Mouse (Mus musculus): ENCODE measurements at regions not wholly inside any gene's neighbourhood (a gene's known extent, or its start where the extent isn't known, plus 50 kb on each side); places are given as distances from the start of the nearest gene placed in this dataset.

DNA sequence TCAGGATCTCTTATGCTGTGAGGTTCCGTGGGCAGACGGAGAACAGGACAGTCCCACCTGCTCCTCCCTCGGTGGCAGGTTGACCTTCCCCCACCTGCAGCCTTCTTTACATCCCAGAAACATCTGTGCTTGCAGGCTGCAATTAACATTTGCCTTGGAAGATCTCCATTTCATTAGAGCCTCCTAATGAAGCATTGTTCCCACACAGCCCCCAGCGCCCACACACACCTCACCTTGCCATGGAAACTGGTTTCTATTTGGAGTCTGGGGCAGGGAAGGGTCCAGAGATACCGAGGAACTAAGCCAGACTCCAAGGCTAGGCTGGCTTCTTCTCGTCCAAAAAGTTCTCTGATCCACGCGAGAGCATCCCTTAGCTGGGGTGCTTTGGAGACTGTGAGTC is 56.6 kb upstream of the Rpl38 start:
- in situ Hi-C loops (cut with MboI; ENCODE audit: low pct_unique_long_range_greater_than_20kb in 1 of 2, low sequenced_read_pairs in 2 of 2, unreplicated experiment in 1 of 2): no loop called here

DNA sequence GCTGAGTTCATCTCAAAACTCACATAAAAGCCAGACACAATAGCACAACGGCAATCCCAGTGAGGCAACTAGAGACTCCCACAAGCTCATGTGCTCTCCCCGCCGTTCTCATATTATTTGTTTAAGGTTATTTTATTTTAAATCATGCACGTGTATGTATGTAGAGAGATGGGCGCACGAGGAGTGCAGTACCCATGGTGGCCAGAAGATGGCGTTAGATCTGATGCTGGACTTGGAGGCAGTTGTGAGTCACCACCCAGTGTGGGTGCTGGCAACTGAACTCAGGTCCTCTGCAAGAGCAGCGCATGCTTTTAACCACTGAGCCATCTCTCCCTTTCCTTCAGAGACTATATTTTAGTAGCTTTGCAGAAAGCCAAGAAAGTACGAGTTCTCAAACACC is 60.3 kb upstream of the Rpl38 start:
- in situ Hi-C loops (cut with MboI; ENCODE audit: low pct_unique_long_range_greater_than_20kb in 1 of 2, low sequenced_read_pairs in 2 of 2, unreplicated experiment in 1 of 2): loop anchor here in 1 of 2 experiments (5.0 kb wide), 1 partner anchor 51 kb away; no protein-coding TSS in a partner anchor

DNA sequence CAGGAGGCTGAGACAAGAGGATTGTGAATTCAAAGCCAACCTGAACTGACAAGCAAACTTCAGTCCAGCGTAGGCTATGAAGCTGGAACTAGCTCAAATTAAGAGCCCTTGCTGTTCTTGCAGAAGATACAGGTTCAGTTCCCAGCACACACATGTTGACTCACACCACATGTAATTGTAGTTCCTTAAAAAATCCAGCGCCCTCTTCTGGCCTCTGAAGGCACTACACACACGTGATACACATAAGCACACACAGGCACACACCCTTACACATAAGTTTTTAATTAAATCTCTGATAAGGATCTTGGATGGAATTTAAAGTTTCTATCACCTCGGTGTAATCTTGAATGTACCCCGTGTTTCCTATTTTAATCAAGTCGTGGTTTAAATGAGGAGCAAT is 65.2 kb upstream of the Rpl38 start:
- in situ Hi-C loops (cut with MboI; ENCODE audit: low pct_unique_long_range_greater_than_20kb in 1 of 2, low sequenced_read_pairs in 2 of 2, unreplicated experiment in 1 of 2): no loop called here

DNA sequence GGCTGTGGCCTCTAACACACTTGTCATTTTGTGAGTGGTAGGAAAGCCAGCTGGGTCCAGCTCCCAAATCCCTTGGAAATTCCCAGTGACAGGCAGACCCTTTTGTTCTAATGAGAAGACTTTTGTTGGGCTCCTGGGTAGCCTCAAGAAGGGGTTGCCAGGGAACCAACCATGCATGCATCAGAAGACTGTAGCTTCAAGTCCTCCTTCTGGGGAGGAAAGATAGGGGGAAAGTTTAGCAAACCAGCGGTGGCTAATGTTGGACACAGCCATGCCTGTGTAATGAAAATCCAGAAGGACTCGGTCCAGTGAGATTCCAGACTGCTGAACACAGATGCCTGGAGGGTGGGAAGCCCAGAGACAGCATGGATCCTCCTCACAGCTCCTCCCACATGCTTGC is 71.1 kb upstream of the Rpl38 start:
- in situ Hi-C loops (cut with MboI; ENCODE audit: low pct_unique_long_range_greater_than_20kb in 1 of 2, low sequenced_read_pairs in 2 of 2, unreplicated experiment in 1 of 2): no loop called here

DNA sequence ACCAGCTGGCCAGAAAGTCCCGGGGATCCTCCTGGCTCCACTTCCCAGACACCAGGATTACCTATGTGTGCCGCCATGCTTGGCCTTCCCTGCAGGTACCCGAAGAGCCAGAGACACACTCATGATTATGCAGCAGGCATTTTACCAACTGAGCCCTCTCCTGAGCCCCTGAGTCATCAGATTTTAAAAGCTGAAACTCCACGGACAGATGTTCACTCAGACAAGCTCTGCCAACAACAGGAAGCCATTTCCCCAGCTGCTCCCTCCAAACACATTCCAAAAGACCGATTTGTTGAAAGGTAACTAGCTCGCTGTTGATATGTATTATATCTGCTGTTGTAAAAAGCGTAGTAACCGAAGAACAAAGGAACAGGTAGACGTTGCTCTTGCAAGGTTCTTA is 75.4 kb upstream of the Rpl38 start:
- in situ Hi-C loops (cut with MboI; ENCODE audit: low pct_unique_long_range_greater_than_20kb in 1 of 2, low sequenced_read_pairs in 2 of 2, unreplicated experiment in 1 of 2): no loop called here

DNA sequence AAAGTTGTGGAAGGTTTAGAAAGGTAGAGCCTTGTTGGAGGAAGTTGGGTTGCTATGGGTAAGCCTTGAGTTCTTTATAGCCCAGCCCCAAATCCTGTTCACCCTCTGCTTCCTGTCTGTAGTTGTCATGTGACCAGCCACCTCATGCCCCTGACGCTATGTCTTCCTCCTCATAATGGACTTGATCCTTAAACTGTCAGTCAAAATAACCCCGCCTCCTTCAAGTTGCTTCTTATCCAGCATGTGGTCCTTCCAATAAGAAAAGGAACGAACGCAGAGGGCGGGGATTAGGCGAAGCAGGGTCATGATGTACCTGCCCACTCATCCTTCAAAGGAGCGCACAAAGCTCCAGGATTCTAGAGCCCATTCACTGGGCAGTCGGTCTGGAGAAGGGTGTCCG is 79.8 kb upstream of the Rpl38 start:
- in situ Hi-C loops (cut with MboI; ENCODE audit: low pct_unique_long_range_greater_than_20kb in 1 of 2, low sequenced_read_pairs in 2 of 2, unreplicated experiment in 1 of 2): no loop called here

DNA sequence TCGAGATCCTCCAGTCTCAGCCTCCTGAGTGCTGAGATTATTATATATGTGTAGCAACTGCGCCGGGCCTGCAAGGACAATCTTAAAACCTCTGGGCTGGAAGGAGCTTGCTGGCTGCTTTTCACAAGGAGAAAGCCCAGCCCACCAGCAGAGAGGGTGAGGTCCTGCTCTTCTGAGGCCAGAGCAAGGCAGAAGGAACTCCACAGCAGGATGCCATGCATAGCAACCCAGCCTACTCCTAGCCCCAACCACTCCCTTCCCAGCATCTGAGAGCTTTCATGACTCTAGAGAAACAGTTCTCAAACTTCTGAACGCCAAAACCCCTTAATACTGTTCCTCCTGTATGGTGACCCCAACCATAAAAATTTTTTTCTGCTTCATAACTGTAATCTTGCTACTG is 80.3 kb upstream of the Rpl38 start:
- in situ Hi-C loops (cut with MboI; ENCODE audit: low pct_unique_long_range_greater_than_20kb in 1 of 2, low sequenced_read_pairs in 2 of 2, unreplicated experiment in 1 of 2): no loop called here

DNA sequence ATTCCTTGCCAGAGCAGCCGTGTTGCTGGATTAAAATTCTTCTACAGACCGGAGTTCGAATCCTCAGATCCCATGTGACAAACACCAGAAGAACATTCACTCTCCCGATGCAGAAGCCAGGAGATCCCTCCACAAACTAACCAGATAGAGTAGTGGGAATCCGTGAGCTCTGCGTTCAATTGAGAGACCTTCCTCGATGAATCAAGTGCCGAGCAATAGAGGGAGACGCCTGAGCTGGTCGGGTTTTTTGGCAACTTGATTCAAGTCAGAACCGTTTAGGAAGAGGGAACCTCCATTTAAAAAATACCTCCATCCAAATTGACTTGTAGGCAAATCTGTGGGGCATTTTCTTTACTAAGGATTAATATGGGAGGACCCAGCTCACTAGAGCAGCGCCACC is 81.9 kb upstream of the Rpl38 start:
- in situ Hi-C loops (cut with MboI; ENCODE audit: low pct_unique_long_range_greater_than_20kb in 1 of 2, low sequenced_read_pairs in 2 of 2, unreplicated experiment in 1 of 2): no loop called here

DNA sequence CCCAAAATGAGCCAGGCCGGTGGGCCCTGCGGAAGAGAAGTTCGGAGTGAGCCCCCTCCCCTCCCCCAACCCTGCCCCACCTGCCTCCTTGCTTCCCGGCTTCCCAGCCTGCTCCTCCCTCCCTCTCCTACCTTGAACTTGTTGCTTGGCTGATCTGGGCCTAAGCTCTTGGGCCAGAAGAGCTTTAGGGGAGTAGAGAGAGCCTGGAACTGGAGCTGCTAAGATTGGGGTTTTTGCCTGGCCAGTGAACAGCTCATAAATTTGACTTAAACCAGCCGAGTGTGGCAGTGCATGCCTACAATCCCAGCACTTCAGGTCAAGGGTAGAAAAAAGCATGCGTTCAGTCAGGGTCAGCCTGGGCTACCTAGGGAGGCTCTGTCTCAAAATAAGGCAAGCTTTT is 83.5 kb upstream of the Rpl38 start:
- in situ Hi-C loops (cut with MboI; ENCODE audit: low pct_unique_long_range_greater_than_20kb in 1 of 2, low sequenced_read_pairs in 2 of 2, unreplicated experiment in 1 of 2): no loop called here

DNA sequence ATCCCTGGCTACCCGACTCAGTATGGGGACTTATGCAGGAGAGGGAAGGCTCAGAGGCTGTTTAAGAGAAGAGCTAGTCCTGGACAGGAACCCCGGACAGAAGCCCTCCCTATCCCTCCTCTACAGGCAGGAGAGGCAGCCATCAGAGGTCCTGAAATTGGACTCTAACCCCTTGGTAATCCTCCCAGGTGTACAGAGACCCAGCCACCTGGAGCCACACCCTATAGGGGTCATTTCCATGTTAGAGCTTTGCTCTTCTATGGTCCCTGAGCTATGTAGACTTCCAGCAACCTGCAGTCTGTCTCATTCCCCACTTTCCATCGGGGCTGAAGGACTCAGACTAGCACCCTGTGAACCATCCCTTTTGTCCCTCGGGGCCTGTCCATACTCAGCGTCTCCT is 84.2 kb upstream of the Rpl38 start:
- in situ Hi-C loops (cut with MboI; ENCODE audit: low pct_unique_long_range_greater_than_20kb in 1 of 2, low sequenced_read_pairs in 2 of 2, unreplicated experiment in 1 of 2): no loop called here

DNA sequence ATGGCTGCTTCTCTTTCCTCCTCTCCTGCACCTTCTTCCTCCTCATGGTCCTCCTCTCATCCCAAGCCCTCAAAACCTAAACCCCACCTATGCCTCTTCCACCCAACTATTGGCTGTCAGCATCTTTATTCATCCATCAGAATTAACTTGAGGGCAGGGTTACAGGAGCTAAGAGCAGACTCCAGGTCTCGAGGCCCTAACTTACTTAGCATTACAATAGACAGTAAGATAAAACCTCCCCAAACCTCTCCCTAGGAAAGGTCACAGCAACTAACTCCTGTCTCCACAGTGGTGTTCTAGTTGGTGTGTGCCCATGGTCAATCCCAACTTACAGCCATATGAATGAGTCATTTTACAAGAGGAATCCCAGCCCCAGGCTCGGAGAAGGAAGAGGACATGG is 88.3 kb upstream of the Rpl38 start:
- in situ Hi-C loops (cut with MboI; ENCODE audit: low pct_unique_long_range_greater_than_20kb in 1 of 2, low sequenced_read_pairs in 2 of 2, unreplicated experiment in 1 of 2): no loop called here

DNA sequence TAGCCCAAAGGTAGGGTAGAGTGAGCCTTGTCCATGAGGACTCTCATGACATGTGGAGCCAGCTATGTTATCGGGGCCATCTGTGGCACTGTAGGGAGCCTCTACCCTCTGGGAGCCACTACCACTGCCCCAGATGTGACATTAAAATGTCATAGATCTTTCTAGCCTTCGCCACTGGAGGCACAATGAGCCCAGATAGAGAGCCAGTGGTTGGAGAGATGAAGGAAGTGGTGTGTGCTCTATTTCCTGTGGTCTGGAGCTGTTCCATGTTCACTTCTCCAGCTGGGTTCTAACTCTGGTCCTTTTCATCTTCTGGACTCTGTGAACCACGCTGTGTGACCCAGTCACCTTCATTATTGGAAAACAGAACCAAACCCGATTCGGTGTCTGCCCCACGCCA is 89.8 kb upstream of the Rpl38 start:
- in situ Hi-C loops (cut with MboI; ENCODE audit: low pct_unique_long_range_greater_than_20kb in 1 of 2, low sequenced_read_pairs in 2 of 2, unreplicated experiment in 1 of 2): no loop called here

DNA sequence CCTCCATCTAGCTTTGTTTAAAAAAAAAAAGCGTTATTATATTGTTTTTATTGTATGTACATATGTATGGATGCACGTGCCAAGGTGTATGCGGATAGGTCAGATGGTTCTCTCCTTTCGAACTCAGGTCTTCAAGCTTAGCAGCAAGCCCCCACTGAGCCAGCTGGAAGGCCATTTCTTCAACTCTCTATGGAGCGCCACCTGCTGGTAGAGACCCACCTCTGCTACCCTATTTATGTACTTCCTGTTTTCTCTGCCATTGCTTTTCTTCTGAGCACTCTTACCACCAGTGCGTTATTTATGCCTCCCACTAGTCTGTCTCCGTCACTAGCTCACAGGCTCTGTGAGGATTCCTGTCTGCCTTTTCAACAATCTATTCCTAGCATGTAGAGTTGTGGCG is 91.5 kb upstream of the Rpl38 start:
- in situ Hi-C loops (cut with MboI; ENCODE audit: low pct_unique_long_range_greater_than_20kb in 1 of 2, low sequenced_read_pairs in 2 of 2, unreplicated experiment in 1 of 2): no loop called here

DNA sequence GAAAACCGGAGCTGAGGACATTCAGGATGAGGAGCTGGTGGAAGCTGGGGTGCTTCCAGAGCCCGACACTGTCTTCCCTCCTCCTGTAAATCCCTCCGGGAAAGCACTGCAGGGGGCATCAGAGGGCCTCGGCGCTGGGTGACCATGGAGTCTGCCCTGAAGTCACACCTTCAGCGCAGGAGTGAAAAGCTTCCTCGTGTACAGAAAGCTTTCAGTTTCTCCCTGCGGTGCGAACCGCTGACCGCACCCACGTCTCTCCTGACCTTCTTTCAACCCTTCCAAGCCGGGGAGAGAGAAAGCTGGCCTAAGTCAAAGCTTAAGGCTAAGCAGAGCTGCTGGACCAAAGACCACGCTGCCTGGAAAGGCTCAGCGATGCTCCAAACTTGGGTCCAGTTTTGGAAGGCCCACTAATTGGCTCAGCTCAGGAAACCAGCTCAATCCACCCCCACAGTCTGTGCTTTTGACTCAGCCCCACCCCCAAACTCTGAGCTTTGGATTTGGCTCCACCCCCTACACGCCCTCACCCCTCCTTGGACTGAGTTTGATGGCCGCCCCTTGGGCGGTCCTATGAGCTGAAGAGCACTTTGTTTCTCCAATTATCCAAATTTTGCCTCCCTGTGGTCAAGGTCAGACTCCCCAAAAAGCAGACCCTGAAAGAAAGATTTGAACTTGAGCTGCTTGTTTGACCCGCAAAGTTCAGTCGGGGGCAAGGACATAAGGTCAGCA is 97.0 kb upstream of the Rpl38 start:
- in situ Hi-C loops (cut with MboI; ENCODE audit: low pct_unique_long_range_greater_than_20kb in 1 of 2, low sequenced_read_pairs in 2 of 2, unreplicated experiment in 1 of 2): no loop called here

DNA sequence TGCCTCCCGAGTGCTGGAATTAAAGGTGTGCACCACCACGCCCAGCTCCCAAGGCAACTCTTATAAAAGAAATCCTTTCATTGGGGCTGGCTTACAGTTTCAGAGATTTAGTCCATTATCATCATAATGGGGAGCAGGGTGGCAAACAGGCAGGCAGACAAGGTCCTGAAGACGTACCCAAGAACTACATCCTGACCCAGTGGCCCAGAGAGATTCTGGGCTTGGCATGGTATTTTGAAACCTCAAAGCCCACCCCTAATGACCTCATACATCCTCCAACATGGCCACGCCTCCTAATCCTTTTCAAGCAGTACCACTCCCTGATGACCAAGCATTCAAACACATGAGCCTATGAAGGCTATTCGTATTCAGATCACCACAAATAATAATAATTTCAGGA is 98.2 kb upstream of the Rpl38 start:
- in situ Hi-C loops (cut with MboI; ENCODE audit: low pct_unique_long_range_greater_than_20kb in 1 of 2, low sequenced_read_pairs in 2 of 2, unreplicated experiment in 1 of 2): no loop called here

DNA sequence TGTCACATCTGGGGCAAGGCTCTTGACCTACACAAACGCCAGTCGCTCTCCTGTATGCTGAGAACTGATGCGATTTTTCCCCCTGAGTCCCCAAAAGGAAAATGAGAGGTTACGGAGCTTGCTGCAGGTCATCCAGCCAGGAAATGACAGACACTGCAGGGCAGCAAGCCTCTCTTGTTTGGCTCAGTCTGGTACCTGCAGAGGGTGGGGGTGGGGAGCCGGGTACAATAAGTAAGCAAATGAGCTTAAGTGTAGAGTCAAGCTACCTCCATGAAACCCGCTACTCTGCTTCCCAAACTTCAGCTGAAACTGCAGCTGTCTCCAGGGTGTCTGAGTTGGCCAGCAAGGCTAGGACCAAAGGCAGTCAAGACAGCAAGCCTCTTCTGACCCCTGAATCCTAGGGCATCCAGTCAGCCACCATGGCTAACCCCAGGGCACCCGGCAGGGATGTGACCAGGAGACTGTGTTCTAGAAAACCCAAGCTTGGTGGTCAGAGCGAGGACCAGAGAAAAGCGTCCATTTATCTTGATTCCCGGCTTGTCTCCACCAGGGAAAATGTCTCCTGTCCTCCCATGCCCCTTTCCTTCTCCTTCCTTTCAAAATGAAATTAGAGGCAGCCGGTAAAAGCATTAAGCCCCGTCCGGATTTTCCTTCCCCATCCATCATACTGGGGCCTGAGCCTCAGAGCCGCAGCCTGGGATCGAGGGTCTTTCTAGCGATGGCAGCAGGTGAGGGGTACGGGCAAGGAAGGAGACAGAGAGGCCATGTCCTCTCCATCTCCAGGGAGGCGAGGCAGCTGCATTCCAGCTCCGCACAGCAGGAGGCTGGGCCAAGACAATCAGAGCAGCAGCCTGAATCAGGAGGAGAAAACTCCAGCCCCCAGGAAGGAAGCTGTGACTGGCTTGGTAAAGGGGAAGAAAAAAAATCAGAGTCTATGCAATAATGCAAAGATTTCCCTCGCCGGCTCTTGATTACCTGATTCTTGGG is 100.2 kb upstream of the Rpl38 start:
- in situ Hi-C loops (cut with MboI; ENCODE audit: low pct_unique_long_range_greater_than_20kb in 1 of 2, low sequenced_read_pairs in 2 of 2, unreplicated experiment in 1 of 2): no loop called here

DNA sequence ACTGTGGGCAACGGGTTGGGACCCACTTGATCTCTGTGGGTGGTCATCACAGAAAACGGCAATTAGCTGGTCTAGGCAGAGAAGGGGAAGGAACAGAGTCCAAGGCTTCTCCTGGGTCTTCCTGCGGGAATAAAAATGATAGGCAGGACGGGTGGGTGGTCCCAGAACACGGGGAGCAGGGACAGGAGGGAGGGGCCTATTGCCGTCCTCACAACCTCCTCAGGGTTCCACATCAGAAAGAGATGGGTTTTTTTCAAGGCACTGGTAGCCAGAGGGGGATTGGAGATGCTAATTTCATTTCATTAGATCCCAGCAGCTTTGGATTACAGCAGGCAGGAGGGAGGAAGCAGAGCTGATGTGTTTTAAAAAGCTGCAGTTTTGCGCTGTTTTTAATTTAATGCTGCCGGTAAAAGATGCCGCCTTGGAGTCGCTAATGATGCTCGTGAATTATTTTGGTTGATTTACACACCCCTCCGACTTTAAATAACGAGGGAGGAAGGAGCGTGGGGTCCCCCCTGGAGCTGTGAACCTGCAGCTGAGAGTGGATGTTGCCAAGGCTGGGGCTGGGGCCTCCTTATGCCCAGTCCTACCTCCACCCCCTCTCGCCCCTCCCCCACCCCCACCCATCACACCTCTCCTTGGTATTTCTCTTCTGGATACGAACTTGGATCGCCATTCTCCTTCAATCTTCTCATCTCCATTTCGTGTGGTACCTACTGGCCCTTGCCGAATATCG is 101.1 kb upstream of the Rpl38 start:
- in situ Hi-C loops (cut with MboI; ENCODE audit: low pct_unique_long_range_greater_than_20kb in 1 of 2, low sequenced_read_pairs in 2 of 2, unreplicated experiment in 1 of 2): no loop called here

DNA sequence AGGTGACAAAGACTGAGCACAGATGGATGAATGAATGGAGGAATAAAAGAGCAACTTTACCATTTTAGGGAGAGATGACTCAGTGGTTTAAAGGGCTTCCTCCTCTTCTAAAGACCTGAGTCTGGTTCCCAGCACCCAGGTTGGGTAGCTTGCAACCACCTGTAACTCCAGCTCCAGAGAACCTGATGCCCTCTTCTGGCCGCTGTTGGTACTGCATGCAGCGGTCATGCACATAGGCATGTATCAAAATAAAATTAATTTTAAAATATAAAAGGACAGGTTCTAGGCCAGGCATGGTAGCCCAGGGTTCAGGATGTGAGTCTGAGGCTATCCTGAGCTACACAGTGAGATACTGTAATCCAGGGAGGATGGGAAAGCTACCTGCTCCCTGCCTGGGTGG is 103.4 kb upstream of the Rpl38 start:
- in situ Hi-C loops (cut with MboI; ENCODE audit: low pct_unique_long_range_greater_than_20kb in 1 of 2, low sequenced_read_pairs in 2 of 2, unreplicated experiment in 1 of 2): no loop called here

DNA sequence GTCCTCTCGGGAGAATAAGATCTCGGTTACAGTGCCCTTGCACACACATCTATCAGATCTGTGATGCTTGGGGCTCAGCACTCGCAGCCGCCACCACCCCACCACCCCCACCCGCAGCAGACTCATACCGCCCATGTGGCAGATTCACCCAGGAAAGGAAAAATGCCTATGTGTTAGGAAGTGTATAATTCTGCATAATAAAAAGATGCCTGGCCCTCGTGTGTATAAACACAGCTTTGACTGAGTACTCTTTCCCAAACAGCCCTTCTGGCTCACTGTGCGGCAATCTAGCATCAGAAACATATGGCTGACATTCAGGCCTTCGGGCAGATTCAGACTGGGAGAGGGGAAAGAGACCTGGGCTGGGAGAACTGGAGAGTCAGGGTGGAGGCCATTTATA is 105.2 kb upstream of the Rpl38 start:
- in situ Hi-C loops (cut with MboI; ENCODE audit: low pct_unique_long_range_greater_than_20kb in 1 of 2, low sequenced_read_pairs in 2 of 2, unreplicated experiment in 1 of 2): no loop called here
